Mouse (Mus musculus) heart, embryonic 15.5 days (tissue): ENCODE data around the gene Klra7. TPM values are rescaled to one million over a fixed set of nuclear protein-coding genes. Genes with fewer than 3 reads are reported as not detected.
"Not testable (repeated sequence)": the region's sequence is repeated elsewhere in the genome, so short reads cannot be mapped to it uniquely, and the experiment has no call there.

Experiments used
- ATAC-seq: fragments of 200-750 bp; cut with Nextera tagmentation; replicated peaks from 2 replicates; pipeline ENCODE4 v1.8.0; 2017; ENCODE audit warnings: low read depth, moderate TSS enrichment; ENCODE audit not compliant: insufficient number of reproducible peaks, insufficient read depth, low FRiP score
- H3K27ac ChIP-seq: fragments of 300-500 bp; sonication (generic); 2 replicates; pipeline ENCODE4 v1.5.1; 2015; ENCODE audit warnings: mild to moderate bottlenecking, inconsistent platforms
- H3K27me3 ChIP-seq: fragments of 300-500 bp; sonication (generic); 2 replicates; pipeline ENCODE4 v1.6.1; 2015; ENCODE audit warnings: inconsistent platforms
- H3K36me3 ChIP-seq: fragments of 300-500 bp; sonication (generic); 2 replicates; pipeline ENCODE4 v1.6.1; 2015; ENCODE audit warnings: mild to moderate bottlenecking, inconsistent platforms
- H3K4me1 ChIP-seq: fragments of 300-500 bp; sonication (generic); replicated peaks from 2 replicates; pipeline ENCODE4 v1.6.1; 2015; ENCODE audit warnings: inconsistent platforms
- H3K4me2 ChIP-seq: fragments of 300-500 bp; sonication (generic); 2 replicates; pipeline ENCODE4 v1.6.1; 2015; ENCODE audit warnings: inconsistent platforms, mild to moderate bottlenecking, moderate library complexity
- H3K4me3 ChIP-seq: fragments of 300-500 bp; sonication (generic); 2 replicates; pipeline ENCODE4 v1.5.1; 2015; ENCODE audit warnings: mild to moderate bottlenecking, inconsistent platforms
- H3K9ac ChIP-seq: fragments of 300-500 bp; sonication (generic); 2 replicates; pipeline ENCODE4 v1.6.1; 2015; ENCODE audit warnings: mild to moderate bottlenecking, inconsistent platforms
- H3K9me3 ChIP-seq: fragments of 300-500 bp; sonication (generic); replicated peaks from 2 replicates; pipeline ENCODE4 v1.6.1; 2016; ENCODE audit warnings: inconsistent platforms
- WGBS: fragments of 180-500 bp; shearing (Covaris S2); methylation state at CpG from one replicate; pipeline ENCODE4 v1.1.7; 2015; ENCODE audit warnings: mixed read lengths; 5-methylcytosine and 5-hydroxymethylcytosine counted together
- polyA plus RNA-seq: library from polyadenylated mRNA; unstranded; fragments of >200 nt; fragmentation: Nextera tagmentation; extraction: Ambion mirVana; gene quantifications from 2 replicates; pipeline ENCODE4 v1.2.1, GENCODE M21; 2015

The Klra7 gene
- not detected in 2 replicates for polyA plus RNA-seq

DNA sequence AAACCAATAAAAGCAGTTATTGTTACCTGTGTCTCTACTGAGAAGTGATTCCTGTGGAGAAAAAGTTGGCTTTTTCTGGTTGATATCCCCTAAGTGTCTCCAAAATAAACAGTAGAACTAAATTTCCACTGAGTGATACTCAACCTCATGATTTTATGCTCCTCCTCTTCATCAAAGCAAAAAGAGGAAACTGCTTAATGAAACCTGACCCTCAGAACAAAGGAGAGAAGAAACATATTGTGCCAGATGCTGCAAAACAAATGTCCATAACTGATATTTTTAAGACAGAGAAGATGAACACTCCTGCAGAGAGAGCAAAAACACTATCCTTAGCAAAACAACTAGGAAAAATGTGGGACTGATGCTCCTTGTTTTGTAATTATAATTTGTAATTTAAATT lies at the start of gene Klra7:
TSS of gene Klra7 (minus strand) at position 101 of the 400 bp plus-strand sequence.
- ATAC-seq: no peak
- Histone ChIP-seq H3K4me3 (no peak within 1 kb of the TSS), H3K27me3 (no peaks in the 10 kb centered on the region)

GRCm38 (mm10) chr6:130281828-130282227 lies 48.7 kb upstream of the Klra7 start, which contains the start of gene Klra10:
Gene Klra10, minus strand, starts transcription at chr6:130281928.
- H3K27me3 ChIP-seq, H3K27ac ChIP-seq, H3K9me3 ChIP-seq, H3K4me2 ChIP-seq, H3K4me3 ChIP-seq, H3K36me3 ChIP-seq, ATAC-seq, H3K4me1 ChIP-seq, H3K9ac ChIP-seq: not testable (repeated sequence)
- 44% methylated on average over 1 of the region's 1 CpGs for WGBS

More for the DNA sequence above, at the start of gene Klra7:
- H3K27ac ChIP-seq: no peak within 1 kb of the TSS
- no peak within 1 kb of the TSS for H3K9ac ChIP-seq
- H3K4me1 ChIP-seq: no peaks in the 10 kb centered on the region
- no peaks in the 10 kb centered on the region for H3K36me3 ChIP-seq
- H3K4me2 ChIP-seq: no peak within 1 kb of the TSS
- no peaks in the 10 kb centered on the region; the same call in 1 of the 2 replicates for H3K9me3 ChIP-seq

DNA sequence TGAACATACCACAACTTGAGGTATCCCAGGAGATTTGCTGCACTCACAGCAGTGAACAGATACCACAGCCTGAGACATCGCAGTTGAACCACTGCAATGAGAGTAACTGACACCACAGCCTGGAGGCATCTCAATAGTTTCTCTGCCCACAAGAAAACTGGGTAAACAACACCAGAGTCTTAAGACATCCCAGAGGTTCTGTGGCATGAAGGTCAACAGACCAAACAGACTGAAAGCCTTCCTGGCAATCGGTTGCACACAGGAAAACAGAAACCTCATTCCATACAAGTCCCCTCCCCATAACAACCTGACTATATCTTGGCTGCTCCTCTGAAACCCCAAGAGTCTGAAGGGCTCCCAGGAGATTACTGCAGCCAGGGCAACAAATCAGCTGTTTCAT lies 22.2 kb upstream of the Klra7 start:
- no peak overlapping the region for H3K9ac ChIP-seq
- no peaks in the 10 kb centered on the region for H3K4me1 ChIP-seq
- H3K9me3 ChIP-seq: no peaks in the 10 kb centered on the region
- H3K27ac ChIP-seq: no peak overlapping the region
- no peak for ATAC-seq
- whole genome bisulfite sequencing: 80% methylated on average over 2 of the region's 2 CpGs
- H3K4me3 ChIP-seq: no peak overlapping the region
- no peak overlapping the region for H3K4me2 ChIP-seq
- H3K27me3 ChIP-seq: no peaks in the 10 kb centered on the region
- H3K36me3 ChIP-seq: no peaks in the 10 kb centered on the region

GRCm38 (mm10) chr6:130237536-130237935 lies 4.4 kb upstream of the Klra7 start:
- Histone ChIP-seq H3K9ac (no peak overlapping the region), H3K4me2 (no peak overlapping the region), H3K27me3 (no peaks in the 10 kb centered on the region), H3K9me3 (no peaks in the 10 kb centered on the region; the same call in 1 of the 2 replicates), H3K4me1 (no peaks in the 10 kb centered on the region), H3K4me3 (no peak overlapping the region), H3K27ac (no peak overlapping the region), H3K36me3 (no peaks in the 10 kb centered on the region)
- 56% methylated on average over 2 of the region's 2 CpGs for WGBS
- ATAC-seq: no peak

DNA sequence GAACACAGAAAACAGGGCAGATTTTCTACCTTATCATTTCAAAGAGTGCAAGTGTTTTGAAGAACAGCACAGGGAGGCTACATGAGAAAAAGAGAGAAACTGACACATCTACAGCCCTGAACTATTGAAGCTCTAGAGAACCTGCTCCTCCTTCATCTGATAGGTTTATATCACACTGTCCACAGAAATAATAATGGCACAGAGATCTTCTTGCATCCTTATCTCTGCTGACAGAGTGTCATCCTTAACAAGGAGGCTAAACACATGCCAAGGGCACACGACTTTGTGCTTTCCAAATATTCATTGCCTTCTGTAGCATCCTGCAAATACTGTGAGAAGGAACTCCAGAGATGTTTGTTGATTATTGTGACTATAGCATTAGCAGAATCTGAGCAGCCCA lies 3.5 kb upstream of the Klra7 start:
- no peak for ATAC-seq
- 32% methylated on average over 1 of the region's 1 CpGs for WGBS
- no peak overlapping the region for H3K27ac ChIP-seq
- no peak overlapping the region for H3K9ac ChIP-seq
- no peaks in the 10 kb centered on the region for H3K36me3 ChIP-seq
- no peak overlapping the region for H3K4me2 ChIP-seq
- no peaks in the 10 kb centered on the region for H3K4me1 ChIP-seq
- H3K27me3 ChIP-seq: no peaks in the 10 kb centered on the region
- no peak overlapping the region for H3K4me3 ChIP-seq
- H3K9me3 ChIP-seq: no peaks in the 10 kb centered on the region; the same call in 1 of the 2 replicates

GRCm38 (mm10) chr6:130197453-130197852 lies 35.7 kb downstream of the Klra7 start:
- not testable (repeated sequence) for H3K27me3 ChIP-seq, H3K27ac ChIP-seq, H3K4me3 ChIP-seq, ATAC-seq, H3K9ac ChIP-seq, H3K36me3 ChIP-seq, H3K4me2 ChIP-seq, H3K9me3 ChIP-seq, H3K4me1 ChIP-seq
- 77% methylated on average over 1 of the region's 1 CpGs for WGBS

DNA sequence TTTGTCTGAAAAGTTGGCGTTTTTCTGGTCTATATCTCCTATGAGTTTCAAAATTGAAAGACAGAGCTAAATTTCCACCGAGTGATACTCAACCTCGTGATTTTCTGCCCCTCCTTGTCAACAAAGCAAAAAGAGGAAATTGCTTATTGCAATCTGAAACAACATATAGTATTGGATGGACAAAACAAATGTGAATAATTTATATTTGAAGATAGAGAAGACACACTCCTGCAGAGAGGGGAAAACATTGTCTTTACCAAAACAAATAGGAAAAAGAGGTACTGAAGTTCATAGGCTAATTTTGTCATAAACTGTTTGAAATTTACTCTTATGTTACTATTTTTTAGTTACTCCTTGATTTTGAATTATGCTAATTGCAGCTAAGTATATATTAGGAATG lies 40.1 kb downstream of the Klra7 start, which contains the start of gene Klra9:
TSS of gene Klra9 (minus strand) at position 101 of the 400 bp plus-strand sequence.
- H3K4me2 ChIP-seq, H3K27ac ChIP-seq, H3K9me3 ChIP-seq, H3K4me3 ChIP-seq, H3K4me1 ChIP-seq, H3K36me3 ChIP-seq, H3K9ac ChIP-seq, H3K27me3 ChIP-seq, ATAC-seq: not testable (repeated sequence)
- WGBS: 47% methylated on average over 3 of the region's 3 CpGs

Other genes starting within 250 kb of the Klra7 start
- gene Klra6, start 206.4 kb downstream of the Klra7 start, polyA plus RNA-seq: not detected in 2 replicates
- not detected in 2 replicates for gene Klra4, start 166.1 kb downstream of the Klra7 start, polyA plus RNA-seq
- gene Klra8, start 103.4 kb downstream of the Klra7 start, polyA plus RNA-seq: not detected in 2 replicates
- gene Klra9, start 40.2 kb downstream of the Klra7 start, polyA plus RNA-seq: not detected in 2 replicates
- gene Klra10, start 48.6 kb upstream of the Klra7 start, polyA plus RNA-seq: not detected in 2 replicates
- gene Klra3, start 104.3 kb upstream of the Klra7 start, polyA plus RNA-seq: not detected in 2 replicates
- not detected in 2 replicates for gene Klra1, start 153.6 kb upstream of the Klra7 start, polyA plus RNA-seq